Mouse (Mus musculus) ES-E14 (cell line): ENCODE measurements around the gene Herc2.

Source experiments
- CHD2 ChIP-seq: IDR thresholded peaks from 2 replicates; pipeline ENCODE4 v1.6.1; 2014; ENCODE audit warnings: mild to moderate bottlenecking, low read depth, low read length, inconsistent platforms
- HCFC1 ChIP-seq: IDR thresholded peaks from 2 replicates; pipeline ENCODE4 v1.6.1; 2012; ENCODE audit warnings: low read length, inconsistent platforms, borderline replicate concordance; ENCODE audit not compliant: insufficient read depth
- MAFK ChIP-seq: IDR thresholded peaks from 2 replicates; pipeline ENCODE4 v1.6.1; 2014; ENCODE audit warnings: mild to moderate bottlenecking, low read depth, low read length, inconsistent platforms; ENCODE audit not compliant: insufficient read depth
- ZC3H11A ChIP-seq: IDR thresholded peaks from 2 replicates; pipeline ENCODE4 v1.6.1; 2012; ENCODE audit warnings: low read depth, mild to moderate bottlenecking, inconsistent platforms, low read length, borderline replicate concordance
- ZNF384 ChIP-seq: IDR thresholded peaks from 2 replicates; pipeline ENCODE4 v1.6.1; 2012; ENCODE audit warnings: low read depth, low read length, inconsistent platforms

DNA sequence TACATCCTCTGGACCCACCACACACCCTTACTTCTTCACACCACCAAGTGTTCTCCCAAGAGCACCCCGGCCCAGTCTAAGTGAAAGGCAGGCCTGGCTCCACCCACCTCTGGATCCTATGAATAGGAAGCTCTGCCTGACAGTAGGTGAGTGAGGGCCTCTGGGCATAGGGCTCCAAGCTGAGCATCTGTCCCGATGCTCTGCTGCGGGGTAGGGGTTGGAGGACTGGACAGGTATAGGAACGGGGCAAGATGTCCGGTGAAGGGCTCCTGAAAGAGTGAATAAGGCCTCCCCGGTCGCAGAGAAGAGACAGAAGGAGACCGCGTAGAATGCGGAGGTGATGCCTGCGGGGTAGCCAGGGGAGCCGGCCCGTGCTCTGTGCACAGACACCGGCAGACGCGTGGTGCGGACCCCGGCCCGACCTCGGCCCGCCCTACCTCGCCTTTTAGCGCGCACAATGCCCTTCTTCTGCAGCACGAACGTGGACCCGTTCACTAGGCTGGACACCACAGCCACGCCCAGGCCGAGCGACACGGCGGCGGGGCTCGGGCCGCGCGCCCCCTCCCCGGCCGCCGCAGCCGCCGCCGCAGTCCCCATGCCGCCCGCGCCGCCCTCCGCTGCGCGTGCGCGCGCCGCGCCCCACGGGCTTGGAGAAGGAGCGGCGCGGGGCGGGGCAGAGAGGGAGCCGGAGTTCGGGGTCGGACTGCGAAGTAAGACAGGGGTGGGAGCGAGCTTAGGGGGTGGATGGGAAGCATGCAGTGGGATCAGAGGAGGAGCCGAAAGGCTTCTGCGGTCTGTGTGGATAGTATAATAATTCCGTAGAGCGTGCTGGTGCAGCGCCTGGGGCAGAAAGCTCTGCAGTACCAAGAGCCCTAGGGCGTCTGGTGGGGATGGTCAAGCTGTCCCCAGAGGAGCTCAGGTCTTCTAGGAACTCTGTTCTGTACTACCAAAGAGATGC is 30.7 kb upstream of the Herc2 start:
- TF ChIP-seq ZNF384 (no peak), ZC3H11A (no peak), CHD2 (no peak), MAFK (no peak), HCFC1 (no peak; the same call in 1 of the 2 replicates)
